Mouse (Mus musculus): ENCODE results near the gene Wdcp. TPM values are rescaled to one million over a fixed set of nuclear protein-coding genes. Genes with fewer than 3 reads are reported as not detected.
"Not testable (repeated sequence)": the region's sequence is repeated elsewhere in the genome, so short reads cannot be mapped to it uniquely, and the experiment has no call there.

Gene Wdcp
- total RNA-seq (2021), result 10 to 100 TPM; 10.5 to 10.7 TPM
- long read RNA-seq, experiment 1, partial matches to known transcripts, result 0 of 1 reads
- long read RNA-seq, experiment 1, other reads (novel, unspliced or antisense), result 0 of 1 reads
- long read RNA-seq, experiment 2, result 0 reads

DNA sequence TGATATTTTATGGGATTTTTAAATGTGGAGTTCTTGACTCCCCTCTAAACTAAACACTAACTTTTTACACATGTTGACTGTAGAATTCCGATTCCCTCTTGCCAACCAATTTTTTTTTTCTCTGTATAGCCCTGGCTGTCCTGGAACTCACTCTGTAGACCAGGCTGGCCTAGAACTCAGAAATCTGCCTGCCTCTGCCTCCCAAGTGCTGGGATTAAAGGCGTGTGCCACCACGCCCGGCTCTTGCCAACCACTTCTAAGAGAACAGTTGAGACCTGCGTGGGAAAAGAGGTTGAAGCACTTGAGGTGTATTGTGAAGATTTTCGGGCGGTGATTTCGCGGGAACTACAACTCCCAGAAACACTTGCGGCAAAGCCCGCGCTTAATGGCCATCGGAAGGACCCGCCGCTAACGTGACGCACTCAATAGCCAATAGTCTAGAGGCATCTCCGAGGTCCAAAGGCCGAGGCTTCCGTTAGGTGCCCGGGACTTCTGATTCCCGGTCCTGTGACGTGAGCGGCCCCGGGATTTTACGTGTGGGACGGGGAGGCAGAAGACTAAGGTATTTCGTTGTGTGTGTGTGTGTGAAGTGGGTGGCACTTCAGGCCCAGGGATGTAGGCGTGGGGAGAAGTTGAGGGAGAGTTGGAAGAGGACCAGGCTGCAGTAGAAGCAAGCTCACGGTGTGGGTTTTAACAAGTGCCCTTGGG lies at the start of gene Wdcp:
Gene Wdcp (plus strand): TSS at position 414 of the 708 bp plus-strand sequence.
- DNase-seq (ENCODE audit: low spot score in 2 of 2), result peak; percentile 61 to 88

DNA sequence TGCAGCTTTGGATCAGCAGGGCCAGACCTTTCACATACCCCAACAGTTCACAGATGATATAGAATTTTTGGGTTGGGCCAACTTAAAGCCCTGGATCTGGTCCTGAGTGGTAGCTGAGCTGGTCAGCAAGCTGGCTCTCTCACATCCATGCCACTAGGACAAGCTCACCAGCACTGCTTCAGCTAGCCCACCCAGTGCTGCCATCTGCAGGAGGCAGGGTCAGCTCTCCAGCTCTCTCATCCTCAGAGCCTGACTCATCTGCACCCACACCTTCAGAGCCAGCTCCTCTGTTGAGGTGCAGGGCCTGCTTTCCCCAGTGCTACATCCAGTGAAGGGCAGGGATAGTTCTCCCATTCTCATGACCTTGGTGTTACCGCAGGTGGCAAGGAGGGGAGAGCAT lies 49.4 kb upstream of the Wdcp start:
- DNase-seq (ENCODE audit: low spot score in 2 of 2), result peak in 1 of 2 experiments; percentile 18

DNA sequence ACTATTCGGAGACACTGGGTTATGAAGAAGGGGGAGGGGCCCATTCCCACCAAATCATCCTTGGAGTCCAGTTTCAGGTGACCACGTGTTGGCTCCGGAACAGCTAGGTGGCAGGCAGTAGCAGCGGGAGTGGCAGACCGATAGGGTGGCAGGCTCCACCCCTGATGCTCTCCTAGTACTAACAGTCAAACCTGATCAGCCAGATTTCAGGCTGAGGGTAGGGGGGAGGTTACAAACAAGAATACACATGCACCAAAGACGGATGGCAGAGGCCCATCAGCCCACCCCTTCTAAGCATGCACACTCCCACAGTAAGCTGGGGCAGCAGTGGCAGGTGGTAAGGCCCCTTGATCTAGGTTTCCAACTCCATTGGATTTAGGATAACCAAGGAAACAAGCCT lies 45.6 kb upstream of the Wdcp start:
- not testable (repeated sequence) for DNase-seq (ENCODE audit: low spot score in 2 of 2)

DNA sequence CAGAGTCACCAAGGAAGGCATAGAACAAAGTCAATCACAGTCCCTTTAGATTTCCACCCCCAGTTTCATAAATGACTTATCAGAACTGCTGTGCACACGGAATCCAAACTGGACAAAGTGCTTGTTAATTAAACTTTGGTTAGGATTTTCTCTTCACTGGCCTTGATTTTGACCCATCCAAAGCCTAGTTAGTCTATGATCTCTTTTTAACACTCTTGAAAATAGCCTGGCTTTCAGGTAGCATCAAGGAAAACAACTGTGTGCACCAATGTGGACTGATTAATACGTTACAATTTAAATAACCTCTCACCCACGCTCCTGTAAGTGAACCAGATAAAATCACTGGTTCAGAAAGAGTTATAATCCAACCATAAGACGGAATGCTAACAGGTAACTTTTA lies 32.1 kb upstream of the Wdcp start:
- no peak for DNase-seq (ENCODE audit: low spot score in 2 of 2)

DNA sequence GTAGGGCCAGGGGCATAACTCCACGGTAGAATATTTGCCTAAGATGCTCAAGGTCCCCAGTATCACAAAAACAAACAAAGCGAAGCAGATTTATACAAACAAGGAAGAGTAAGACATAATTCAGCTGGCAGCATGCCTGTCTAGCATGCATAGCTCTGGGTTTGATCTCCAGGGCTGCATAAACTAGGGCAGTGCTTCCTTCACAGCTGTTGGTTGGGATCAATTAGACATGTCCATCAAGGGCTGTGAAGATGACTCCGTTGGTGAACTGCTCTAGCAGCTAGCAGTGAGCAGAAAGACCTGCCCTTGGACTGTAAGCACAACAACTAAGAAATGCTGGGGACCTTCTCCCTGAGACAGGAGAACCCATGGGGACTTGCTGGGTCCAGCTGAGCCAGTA lies 31.4 kb upstream of the Wdcp start:
- DNase-seq (ENCODE audit: low spot score in 2 of 2), result no peak

DNA sequence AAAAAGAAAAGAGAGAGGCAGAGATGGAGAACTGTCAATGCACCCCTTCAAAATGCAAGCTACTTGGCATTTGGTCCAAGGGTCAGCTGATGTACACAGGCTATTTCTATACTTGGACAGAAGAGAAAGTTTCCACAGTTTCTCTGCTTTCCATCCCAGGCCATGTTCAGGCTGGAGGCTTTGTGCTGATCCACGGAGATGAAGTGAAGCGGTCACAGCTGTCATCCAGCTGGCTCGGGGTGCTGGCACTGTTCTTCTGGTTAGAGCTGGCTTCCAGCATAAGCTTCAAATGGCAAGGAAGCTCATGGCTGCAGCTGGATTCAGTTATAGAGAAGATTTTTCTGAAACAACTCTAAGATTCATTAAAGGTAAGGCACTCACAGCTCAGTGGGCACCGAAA lies 29.5 kb upstream of the Wdcp start:
- peak in 1 of 2 experiments; percentile 71 for DNase-seq (ENCODE audit: low spot score in 2 of 2)

DNA sequence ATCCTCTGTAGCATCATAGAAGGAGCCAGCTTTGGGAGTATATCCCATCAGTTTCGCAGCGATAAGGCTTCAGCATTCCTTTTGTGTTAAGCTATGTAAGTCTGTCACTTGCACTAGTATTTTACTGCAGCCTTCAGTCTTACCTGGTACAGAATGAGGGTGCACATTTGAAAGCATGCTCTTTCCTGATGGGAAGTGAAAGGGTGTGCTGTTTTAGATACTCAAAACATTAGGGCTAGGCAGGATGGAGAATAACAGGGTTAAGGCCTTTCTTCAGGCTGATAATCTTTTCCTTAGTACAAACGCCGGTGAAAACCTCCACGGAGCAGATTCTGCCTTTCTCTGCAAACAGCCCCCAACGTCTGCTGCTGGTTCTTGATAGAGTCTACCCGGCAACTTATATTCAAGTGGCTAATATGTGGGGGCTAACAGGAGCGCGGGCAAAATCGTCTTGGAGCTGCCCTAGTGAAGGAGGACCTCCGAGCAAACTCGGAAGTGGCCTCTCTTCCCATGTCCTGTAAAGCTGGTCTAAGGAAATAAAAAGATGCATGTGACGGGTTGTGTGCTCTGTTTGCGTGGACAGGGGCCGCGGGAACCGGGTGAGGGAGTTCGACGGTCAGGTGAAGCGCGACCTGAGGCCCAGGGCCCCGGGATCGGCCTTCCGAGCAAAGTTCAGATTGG lies 26.3 kb upstream of the Wdcp start:
- no peak for DNase-seq (ENCODE audit: low spot score in 2 of 2)

DNA sequence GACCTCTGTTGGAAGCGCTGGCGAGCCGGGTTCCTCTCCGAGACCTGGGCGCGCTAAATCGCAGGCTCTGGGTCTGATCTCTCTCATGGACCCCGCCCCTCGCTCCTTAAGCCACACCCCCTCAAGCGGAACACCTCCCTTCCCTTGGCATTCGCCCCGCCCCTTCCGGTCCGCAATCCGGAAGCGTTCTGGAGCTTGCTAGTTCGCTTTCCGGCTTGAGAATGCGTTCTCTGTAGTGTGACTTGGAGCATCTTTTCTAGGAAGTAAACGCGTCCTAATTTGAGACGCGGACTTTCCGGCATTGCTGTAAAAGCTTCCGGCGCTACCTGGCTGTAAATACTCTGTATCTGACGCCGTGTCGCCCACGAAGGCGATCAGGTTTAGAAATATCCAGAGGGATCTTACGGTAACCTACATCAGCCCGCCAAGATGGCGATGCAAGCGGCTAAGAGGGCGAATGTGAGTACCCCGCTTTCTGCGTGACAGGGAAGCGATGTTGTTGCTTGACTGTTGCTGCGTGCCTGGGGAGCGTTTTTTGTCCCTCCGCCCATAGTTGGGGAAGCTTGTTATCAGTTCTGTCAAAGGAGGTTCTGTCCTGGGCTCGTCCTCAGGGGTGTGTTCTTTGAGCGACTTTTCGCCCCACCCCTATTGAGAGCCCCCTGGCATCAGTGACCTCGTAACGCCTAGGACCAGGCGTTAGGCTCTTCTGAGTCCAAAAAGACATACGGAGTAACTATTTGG lies 25.6 kb upstream of the Wdcp start, which contains the start of gene Sf3b6:
Gene Sf3b6 (plus strand): TSS at position 184 of the 741 bp plus-strand sequence.
- DNase-seq (ENCODE audit: low spot score in 2 of 2), result peak; percentile 96 to 100

DNA sequence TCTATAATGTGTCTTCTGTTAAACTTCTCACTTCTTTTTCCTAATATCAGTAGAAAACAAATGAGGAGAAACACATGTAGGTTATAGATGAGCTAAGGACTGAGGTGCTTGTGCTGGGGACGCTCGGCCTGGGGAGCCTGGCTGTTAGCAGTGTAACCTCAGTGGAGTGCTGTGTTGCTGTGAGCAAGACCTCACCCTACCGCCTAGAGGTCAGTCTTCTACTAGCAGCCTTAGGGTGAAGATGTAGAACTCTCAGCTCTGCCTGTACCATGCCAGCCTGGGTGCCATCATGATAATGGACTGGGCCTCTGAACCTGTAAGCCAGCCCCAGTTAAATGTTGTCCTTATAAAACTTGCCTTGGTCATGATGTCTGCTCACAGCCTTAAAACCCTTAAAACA lies 15.8 kb upstream of the Wdcp start:
- no peak for DNase-seq (ENCODE audit: low spot score in 2 of 2)

DNA sequence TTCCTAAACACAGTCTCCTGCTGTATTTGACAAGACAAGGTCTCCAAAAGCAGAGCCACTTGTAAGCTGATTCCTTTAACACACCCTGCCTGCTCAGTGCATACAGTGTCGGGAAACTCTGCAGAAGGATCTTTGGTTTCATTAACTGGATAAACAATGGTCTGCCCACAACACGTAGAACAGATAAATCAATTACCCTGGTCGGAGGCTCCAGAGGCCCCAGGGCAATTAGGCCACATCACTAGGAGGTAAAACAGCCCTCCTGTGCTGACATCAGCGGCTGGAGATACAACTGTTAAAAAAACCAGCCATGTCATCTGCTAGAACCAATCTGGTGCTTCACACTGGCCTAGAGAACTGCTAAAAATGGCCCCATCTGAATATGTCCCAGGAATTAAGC lies 6.1 kb upstream of the Wdcp start:
- no peak for DNase-seq (ENCODE audit: low spot score in 2 of 2)

DNA sequence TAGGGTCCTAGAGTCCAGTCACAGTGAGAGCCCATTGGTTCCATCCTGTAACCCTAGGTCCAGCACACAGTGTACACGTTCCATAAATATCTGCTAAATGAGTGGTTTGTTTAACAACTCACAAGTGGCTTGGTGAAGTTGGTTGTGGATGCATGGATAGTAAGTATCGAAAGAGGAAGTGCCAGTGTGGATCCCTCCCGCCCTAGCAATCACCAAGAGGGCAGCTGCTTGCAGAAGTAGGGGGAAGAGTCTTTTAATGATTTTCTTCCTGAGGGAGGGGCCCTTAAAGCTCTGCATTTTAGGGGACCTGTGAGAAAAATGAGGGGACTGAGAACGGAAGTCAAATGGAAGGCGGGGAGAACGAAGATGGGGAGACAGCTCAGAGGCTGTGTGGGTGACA lies 3.1 kb upstream of the Wdcp start:
- no peak for DNase-seq (ENCODE audit: low spot score in 2 of 2)

DNA sequence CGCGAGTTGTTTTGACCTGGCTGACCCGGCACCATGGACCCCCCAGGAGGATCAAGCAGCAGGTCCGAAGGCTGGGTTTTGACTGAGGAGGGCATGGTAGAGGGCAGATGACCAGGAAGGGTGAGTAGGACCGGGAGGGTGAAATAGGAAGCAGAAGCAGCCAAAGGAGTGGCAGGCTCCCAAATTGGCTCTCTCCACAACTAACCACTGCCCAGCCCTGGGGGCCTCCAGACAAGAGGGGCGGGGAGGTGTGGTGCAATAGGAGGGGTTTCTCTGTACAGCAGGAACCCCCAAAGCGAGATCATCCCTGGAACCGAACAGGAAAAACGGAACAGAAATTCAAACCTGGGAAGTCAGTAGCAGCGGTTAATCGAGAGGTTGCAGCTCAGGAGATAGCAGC lies 2.4 kb upstream of the Wdcp start:
- DNase-seq (ENCODE audit: low spot score in 2 of 2), result no peak

DNA sequence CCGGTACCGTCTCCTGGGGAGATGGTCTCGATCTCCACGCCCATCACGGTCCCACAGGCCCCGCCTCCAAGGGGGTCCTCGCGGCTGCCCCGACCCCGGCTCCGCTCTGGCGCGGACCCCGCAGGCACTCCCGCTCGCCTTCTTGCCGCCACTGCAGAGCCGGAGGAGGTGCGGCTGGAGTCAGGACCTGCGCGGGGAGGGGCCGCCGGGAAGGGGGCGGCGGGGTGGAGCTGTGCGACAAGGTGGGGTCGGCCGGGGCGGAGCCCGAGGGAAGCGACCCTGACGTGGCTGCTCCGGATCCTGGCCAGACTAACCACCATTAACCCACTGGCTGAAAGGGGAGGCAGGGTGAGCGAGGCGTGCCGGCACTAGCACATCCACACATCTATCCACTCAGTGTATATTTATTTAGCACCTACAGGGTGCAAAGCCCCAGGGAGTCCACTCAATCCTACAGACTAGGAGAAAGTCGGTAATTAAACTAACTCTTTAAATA lies 1.7 kb upstream of the Wdcp start, which contains the start of gene Fkbp1b:
Gene Fkbp1b (minus strand): TSS at position 200 of the 496 bp plus-strand sequence.
- peak; percentile 33 to 52 for DNase-seq (ENCODE audit: low spot score in 2 of 2)

DNA sequence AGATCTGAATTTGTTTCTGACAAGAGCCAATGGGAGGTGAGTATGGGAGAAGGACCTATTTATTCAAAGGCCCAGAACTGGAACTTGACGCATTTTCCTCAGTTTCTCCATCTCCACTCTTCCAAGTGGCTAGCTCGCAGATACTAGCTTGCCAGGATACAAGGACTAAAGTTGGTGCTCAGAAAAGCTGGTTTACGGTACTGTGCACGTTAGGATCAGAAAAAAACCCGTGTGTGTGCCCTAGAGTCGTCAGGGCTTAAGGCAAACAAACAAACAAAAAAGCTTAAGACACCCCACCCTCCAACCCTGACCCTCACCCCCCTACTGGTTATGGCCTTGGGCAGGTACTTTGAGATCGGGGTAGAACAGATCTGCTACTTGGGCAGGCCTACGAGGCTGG lies 647 bp upstream of the Wdcp start:
- DNase-seq (ENCODE audit: low spot score in 2 of 2), result no peak

DNA sequence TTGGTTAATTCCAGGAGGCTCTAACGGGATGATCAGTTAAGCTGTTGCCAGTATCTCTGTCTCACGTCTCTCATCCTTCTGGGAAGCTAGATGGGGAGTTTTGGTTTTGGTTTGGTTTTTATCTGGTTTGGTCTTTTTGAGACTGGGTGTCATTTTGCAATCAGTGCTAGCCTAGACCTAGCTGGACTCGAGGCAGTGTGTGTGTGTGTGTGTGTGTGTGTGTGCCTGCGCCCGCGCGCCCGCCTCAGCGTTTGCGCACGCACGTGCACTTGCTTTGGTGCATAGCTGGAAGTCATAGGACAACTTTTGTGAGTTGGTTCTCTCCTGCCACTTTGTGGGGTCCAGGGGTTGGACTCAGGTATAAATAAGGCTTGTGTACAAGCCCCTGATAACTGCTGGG lies 638 bp downstream of the Wdcp start:
- peak in 1 of 2 experiments; percentile 32 for DNase-seq (ENCODE audit: low spot score in 2 of 2)

DNA sequence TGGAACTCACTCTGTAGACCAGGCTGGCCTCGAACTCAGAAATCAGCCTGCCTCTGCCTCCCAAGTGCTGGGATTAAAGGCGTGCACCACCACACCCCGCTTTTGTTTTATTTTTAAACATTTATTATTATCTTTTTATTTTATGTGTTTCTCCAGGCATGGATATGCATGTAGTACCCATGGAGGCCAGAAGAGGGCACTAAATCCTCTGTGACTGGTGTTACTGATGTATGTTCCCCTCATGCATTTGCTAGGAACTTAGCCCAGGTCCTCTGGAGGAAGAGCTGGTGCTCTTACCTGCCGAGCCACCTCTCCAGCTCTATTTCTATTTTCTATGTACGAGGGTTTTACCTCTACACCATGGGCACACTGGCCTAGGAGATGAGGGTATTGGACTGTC lies 13.1 kb downstream of the Wdcp start:
- DNase-seq (ENCODE audit: low spot score in 2 of 2), result no peak

DNA sequence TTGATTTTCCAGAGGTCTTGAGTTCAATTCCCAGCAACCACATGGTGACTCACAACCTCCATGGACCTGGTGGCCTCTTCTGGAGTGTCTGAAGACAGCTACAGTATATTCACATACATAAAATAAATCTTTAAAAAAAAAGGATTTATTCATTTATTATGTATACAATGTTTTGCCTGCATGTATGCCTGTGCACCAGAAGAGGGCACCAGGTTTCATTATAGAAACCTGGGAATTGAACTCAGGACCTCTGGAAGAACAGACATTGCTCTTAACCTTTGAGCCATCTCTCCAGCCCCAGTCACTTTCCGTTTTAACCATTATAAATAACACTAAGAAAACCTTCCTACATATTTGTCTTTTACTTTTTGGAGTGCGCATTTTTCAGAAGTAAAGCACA lies 13.7 kb downstream of the Wdcp start:
- no peak for DNase-seq (ENCODE audit: low spot score in 2 of 2)

DNA sequence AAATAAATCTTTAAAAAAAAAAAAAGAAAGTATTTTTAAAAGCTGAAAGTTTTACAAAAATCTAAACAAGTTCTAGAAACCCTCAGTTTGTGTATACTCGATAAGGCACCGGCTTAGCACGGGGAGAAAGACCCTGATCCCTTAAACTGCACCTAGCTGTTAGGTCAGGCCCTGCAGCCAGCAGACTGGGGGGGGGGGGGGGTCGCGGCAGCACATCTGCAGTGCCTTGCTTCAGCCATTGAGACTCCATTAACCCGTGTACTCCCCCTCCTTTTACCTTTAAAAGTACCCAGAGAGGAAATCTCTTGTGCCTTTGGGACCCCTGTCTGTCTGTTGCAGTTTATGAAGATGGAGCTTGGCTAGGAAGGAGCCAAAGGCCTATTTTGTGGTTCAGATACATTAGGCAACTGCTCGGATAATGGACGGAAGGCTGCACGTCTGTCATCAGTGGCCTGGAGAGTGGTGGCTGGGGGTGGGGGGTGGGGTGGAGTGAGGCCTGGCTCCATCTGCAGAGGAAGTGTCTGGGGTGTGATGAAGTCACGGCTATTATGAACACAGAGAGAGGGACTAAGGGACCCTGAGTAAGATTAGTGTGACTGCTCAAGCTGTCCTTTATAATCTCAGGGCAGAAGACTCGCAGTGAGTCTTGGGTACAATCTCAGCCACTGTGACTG lies 16.3 kb downstream of the Wdcp start:
- DNase-seq (ENCODE audit: low spot score in 2 of 2), result no peak

DNA sequence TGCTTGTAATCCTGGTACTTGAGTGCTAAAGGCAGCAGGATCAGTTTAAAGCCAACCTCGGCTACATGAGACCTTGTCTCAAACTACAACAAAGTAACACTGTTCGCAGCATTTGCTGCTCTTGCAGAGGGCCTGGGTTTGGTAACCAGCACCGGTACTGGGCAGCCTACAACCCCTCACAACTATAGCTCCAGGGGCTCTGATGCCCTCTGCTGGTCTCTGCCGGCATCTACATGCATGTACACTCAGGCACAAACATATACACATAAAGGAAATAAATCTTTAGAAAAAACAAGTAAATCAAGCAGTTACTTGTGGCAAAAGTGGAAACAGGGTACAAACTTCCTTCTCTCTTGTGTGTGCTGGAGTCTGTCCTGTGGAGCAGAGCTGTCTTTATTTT lies 19.6 kb downstream of the Wdcp start:
- DNase-seq (ENCODE audit: low spot score in 2 of 2), result no peak

DNA sequence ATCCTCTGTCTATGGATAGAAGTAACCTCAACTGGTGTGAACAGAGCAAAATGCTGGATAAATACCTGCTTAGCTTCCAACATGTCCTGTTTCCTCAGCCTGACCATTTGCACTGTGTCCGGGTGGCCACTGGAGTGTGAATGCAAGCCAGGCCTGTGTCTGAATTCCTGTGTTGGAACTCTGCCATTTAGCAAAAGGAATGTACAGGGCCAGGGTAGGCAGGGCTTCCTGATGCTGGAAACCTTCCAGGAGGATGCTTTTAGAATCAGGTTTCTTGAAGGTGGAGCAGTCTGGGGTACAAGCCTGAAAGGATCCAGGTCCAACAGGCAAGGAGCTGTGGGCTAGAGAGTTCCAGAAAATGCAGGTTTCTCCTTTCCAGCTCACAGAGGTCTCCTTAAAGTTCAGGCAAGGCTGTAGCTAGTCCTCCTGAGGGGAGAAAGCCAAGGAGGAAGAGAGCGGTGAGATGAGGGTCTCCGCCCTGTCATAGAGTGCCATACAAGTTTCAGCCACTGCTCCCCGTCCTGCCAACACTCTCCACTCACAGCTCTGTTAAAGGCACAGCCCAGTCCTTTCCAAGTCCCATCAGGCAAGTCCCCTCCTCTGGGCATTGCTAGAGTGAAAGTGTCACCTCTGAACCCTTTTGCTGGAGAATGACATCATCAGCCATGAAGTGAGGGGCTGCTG lies 20.7 kb downstream of the Wdcp start:
- DNase-seq (ENCODE audit: low spot score in 2 of 2), result no peak

DNA sequence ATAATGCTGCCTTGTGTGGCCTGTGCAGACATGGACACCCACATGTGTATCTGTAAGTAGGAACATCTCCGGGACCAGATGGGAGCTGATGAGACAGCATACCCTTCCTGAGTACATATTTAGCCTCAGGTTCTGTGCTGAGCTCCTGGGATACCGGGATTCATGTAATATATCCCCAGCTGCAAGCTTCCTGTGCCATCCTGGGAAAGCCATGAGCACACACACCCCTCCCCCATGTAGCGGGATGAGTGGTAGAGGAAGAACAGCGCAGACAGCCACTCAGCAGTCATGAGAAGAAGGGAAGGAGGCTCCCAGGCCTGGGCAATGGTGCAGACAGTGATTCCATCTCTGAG lies 21.2 kb downstream of the Wdcp start:
- no peak for DNase-seq (ENCODE audit: low spot score in 2 of 2)

Data from gastrocnemius, postnatal 4 days (tissue).